Mouse (Mus musculus) heart, embryonic 14.5 days (tissue): Measurements from ENCODE around the gene Olfr1445. TPM values are rescaled to one million over a fixed set of nuclear protein-coding genes. Genes with fewer than 3 reads are reported as not detected.

Experiments used
- ATAC-seq: fragments of 200-750 bp; cut with Nextera tagmentation; 2 replicates; pipeline ENCODE4 v1.8.0; 2017; ENCODE audit warnings: low read depth, moderate TSS enrichment; ENCODE audit not compliant: insufficient number of reproducible peaks, insufficient read depth, low FRiP score
- H3K27ac ChIP-seq, 2 experiments: fragments of 200-500 bp in 1 of 2; fragments of 300-500 bp in 1 of 2; sonication (generic) in 1 of 2; replicated peaks in 1 of 2; 2 replicates each; pipeline ENCODE4 v1.5.1; 2012 to 2014; ENCODE audit warnings: low read depth in 2 of 2, low read length in 2 of 2, control low read depth in 1 of 2, mild to moderate bottlenecking in 1 of 2, mixed read lengths in 1 of 2; ENCODE audit not compliant: control insufficient read depth in 1 of 2, insufficient read depth in 1 of 2
- H3K27me3 ChIP-seq: fragments of 300-500 bp; sonication (generic); 2 replicates; pipeline ENCODE4 v1.6.1; 2014; ENCODE audit warnings: mild to moderate bottlenecking, low read length, control low read depth; ENCODE audit not compliant: control insufficient read depth, insufficient read depth
- H3K36me3 ChIP-seq: fragments of 300-500 bp; sonication (generic); 2 replicates; pipeline ENCODE4 v1.6.1; 2014; ENCODE audit warnings: mild to moderate bottlenecking, control low read depth, low read length, mixed read lengths; ENCODE audit not compliant: control insufficient read depth, insufficient read depth
- H3K4me1 ChIP-seq, 2 experiments: fragments of 200-500 bp in 1 of 2; fragments of 300-500 bp in 1 of 2; sonication (generic) in 1 of 2; 2 replicates each; pipeline ENCODE4 v1.6.1; 2012 to 2014; ENCODE audit warnings: low read length in 2 of 2, control low read depth in 1 of 2, mixed read lengths in 1 of 2; ENCODE audit not compliant: control insufficient read depth in 2 of 2, insufficient read depth in 2 of 2
- H3K4me2 ChIP-seq: fragments of 300-500 bp; sonication (generic); 2 replicates; pipeline ENCODE4 v1.6.1; 2014; ENCODE audit warnings: mild to moderate bottlenecking, low read length
- H3K4me3 ChIP-seq, 2 experiments: fragments of 200-500 bp in 1 of 2; fragments of 300-500 bp in 1 of 2; sonication (generic) in 1 of 2; 2 replicates each; pipeline ENCODE4 v1.5.1; 2012 to 2014; ENCODE audit warnings: low read length in 2 of 2, mild to moderate bottlenecking in 2 of 2, control low read depth in 1 of 2, low read depth in 1 of 2, moderate library complexity in 1 of 2; ENCODE audit not compliant: control insufficient read depth in 1 of 2, insufficient read depth in 1 of 2
- H3K9ac ChIP-seq: fragments of 300-500 bp; sonication (generic); 2 replicates; pipeline ENCODE4 v1.6.1; 2014; ENCODE audit warnings: mild to moderate bottlenecking, low read length
- H3K9me3 ChIP-seq: fragments of 300-500 bp; sonication (generic); 2 replicates; pipeline ENCODE4 v1.6.1; 2016; ENCODE audit warnings: low read length, control low read depth; ENCODE audit not compliant: control insufficient read depth
- WGBS: fragments of 180-500 bp; shearing (Covaris S2); extraction: QIAGEN DNeasy Blood & Tissue Kit; methylation state at CpG from one replicate; pipeline ENCODE4 v1.1.7; 2014; 5-methylcytosine and 5-hydroxymethylcytosine counted together
- polyA plus RNA-seq: library from polyadenylated mRNA; unstranded; fragments of >200 nt; fragmentation: Nextera tagmentation; extraction: Ambion mirVana; gene quantifications from 2 replicates; pipeline ENCODE4 v1.2.1, GENCODE M21; 2014

The Olfr1445 gene
- polyA plus RNA-seq: not detected in 2 replicates

- 0 out of 2 replicates have a peak, but pooled peaks cover 4% of the 10 kb centered on the region for H3K9me3 ChIP-seq
- no peak within 1 kb of the TSS for H3K4me2 ChIP-seq
- no peak for ATAC-seq
- H3K27me3 ChIP-seq: no peaks in the 10 kb centered on the region
- H3K9ac ChIP-seq: no peak within 1 kb of the TSS
- no peak within 1 kb of the TSS for H3K27ac ChIP-seq
- H3K36me3 ChIP-seq: no peaks in the 10 kb centered on the region
- H3K4me1 ChIP-seq: no peaks in the 10 kb centered on the region
- 78% methylated on average over 2 of the region's 2 CpGs for WGBS
- H3K4me3 ChIP-seq: no peak within 1 kb of the TSS
These were observed at the start of gene Olfr1445 for GRCm38 (mm10) chr19:12883555-12883954. Olfr1445 (plus strand) TSS chr19:12883855.

- no peaks in the 10 kb centered on the region for H3K36me3 ChIP-seq
- H3K9ac ChIP-seq: no peak overlapping the region
- no peaks in the 10 kb centered on the region for H3K9me3 ChIP-seq
- H3K4me1 ChIP-seq: no peaks in the 10 kb centered on the region
- H3K27me3 ChIP-seq: no peaks in the 10 kb centered on the region
- WGBS: 78% methylated on average over 1 of the region's 1 CpGs
- no peak overlapping the region for H3K4me3 ChIP-seq
- no peak overlapping the region for H3K4me2 ChIP-seq
- H3K27ac ChIP-seq: no peak overlapping the region
- ATAC-seq: no peak
These were observed 45.1 kb upstream of the Olfr1445 start for GRCm38 (mm10) chr19:12838507-12838906.

GRCm38 (mm10) chr19:12846382-12846781 is 37.3 kb upstream of the Olfr1445 start, which contains the start of gene Gm5244:
Gm5244 (plus strand) TSS chr19:12846682.
- Histone ChIP-seq H3K4me3 (no peak within 1 kb of the TSS), H3K36me3 (no peaks in the 10 kb centered on the region), H3K27ac (no peak within 1 kb of the TSS), H3K9ac (no peak within 1 kb of the TSS), H3K4me1 (no peaks in the 10 kb centered on the region), H3K9me3 (no peaks in the 10 kb centered on the region), H3K27me3 (no peaks in the 10 kb centered on the region), H3K4me2 (no peak within 1 kb of the TSS)
- no peak for ATAC-seq

- H3K4me2 ChIP-seq: no peak within 1 kb of the TSS
- no peaks in the 10 kb centered on the region for H3K36me3 ChIP-seq
- H3K9ac ChIP-seq: no peak within 1 kb of the TSS
- 45% methylated on average over 1 of the region's 1 CpGs for WGBS
- H3K9me3 ChIP-seq: no peaks in the 10 kb centered on the region
- H3K4me1 ChIP-seq: no peaks in the 10 kb centered on the region
- H3K27me3 ChIP-seq: no peaks in the 10 kb centered on the region
- ATAC-seq: no peak
- H3K27ac ChIP-seq: no peak within 1 kb of the TSS
- no peak within 1 kb of the TSS for H3K4me3 ChIP-seq
These were observed 26.7 kb upstream of the Olfr1445 start, which contains the start of gene Olfr1444 for GRCm38 (mm10) chr19:12856983-12857382. Olfr1444 (plus strand) TSS chr19:12857283.

- Histone ChIP-seq H3K36me3 (no peaks in the 10 kb centered on the region), H3K4me3 (no peak within 1 kb of the TSS), H3K4me1 (no peaks in the 10 kb centered on the region), H3K9ac (no peak within 1 kb of the TSS), H3K9me3 (no peaks in the 10 kb centered on the region), H3K4me2 (no peak within 1 kb of the TSS), H3K27ac (no peak within 1 kb of the TSS), H3K27me3 (no peaks in the 10 kb centered on the region)
- ATAC-seq: no peak
- 73% methylated on average over 1 of the region's 1 CpGs for WGBS
These were observed 9.8 kb downstream of the Olfr1445 start, which contains the start of gene Olfr1446 for GRCm38 (mm10) chr19:12893424-12893823. Olfr1446 (minus strand) TSS chr19:12893524.

GRCm38 (mm10) chr19:12903643-12904042 is 20.0 kb downstream of the Olfr1445 start, which contains the start of gene Olfr1447:
Olfr1447 (minus strand) TSS chr19:12903743.
- no peak within 1 kb of the TSS for H3K4me3 ChIP-seq
- 84% methylated on average over 1 of the region's 1 CpGs for WGBS
- H3K9me3 ChIP-seq: no peaks in the 10 kb centered on the region

GRCm38 (mm10) chr19:12924319-12924718 is 40.7 kb downstream of the Olfr1445 start, which contains the start of gene Olfr1448:
Olfr1448 (minus strand) TSS chr19:12924419.
- Histone ChIP-seq H3K4me3 (no peak within 1 kb of the TSS), H3K27ac (no peak within 1 kb of the TSS), H3K36me3 (no peaks in the 10 kb centered on the region), H3K9ac (no peak within 1 kb of the TSS), H3K4me2 (no peak within 1 kb of the TSS), H3K9me3 (0 out of 2 replicates have a peak, but pooled peaks cover 2% of the 10 kb centered on the region), H3K27me3 (no peaks in the 10 kb centered on the region), H3K4me1 (no peaks in the 10 kb centered on the region)
- 73% methylated on average over 1 of the region's 1 CpGs for whole genome bisulfite sequencing
- ATAC-seq: no peak

More at GRCm38 (mm10) chr19:12903643-12904042, 20.0 kb downstream of the Olfr1445 start, which contains the start of gene Olfr1447:
- Histone ChIP-seq H3K27ac (no peak within 1 kb of the TSS), H3K4me2 (no peak within 1 kb of the TSS), H3K4me1 (no peaks in the 10 kb centered on the region), H3K36me3 (no peaks in the 10 kb centered on the region), H3K27me3 (no peaks in the 10 kb centered on the region), H3K9ac (no peak within 1 kb of the TSS)
- no peak for ATAC-seq

GRCm38 (mm10) chr19:12930540-12930939 is 46.9 kb downstream of the Olfr1445 start, which contains the start of gene Olfr1449:
Olfr1449 (plus strand) TSS chr19:12930840.
- Histone ChIP-seq H3K27me3 (no peaks in the 10 kb centered on the region), H3K4me3 (no peak within 1 kb of the TSS), H3K27ac (no peak within 1 kb of the TSS), H3K4me2 (no peak within 1 kb of the TSS), H3K36me3 (no peaks in the 10 kb centered on the region), H3K9me3 (peaks cover 2% of the 10 kb centered on the region; the same call in 1 of the 2 replicates), H3K9ac (no peak within 1 kb of the TSS), H3K4me1 (no peaks in the 10 kb centered on the region)
- ATAC-seq: no peak
